Mouse (Mus musculus) heart, embryonic 11.5 days (tissue): ENCODE data around the gene Tctn3. TPM values are rescaled to one million over a fixed set of nuclear protein-coding genes. Genes with fewer than 3 reads are reported as not detected.
"Not testable (repeated sequence)": the region's sequence is repeated elsewhere in the genome, so short reads cannot be mapped to it uniquely, and the experiment has no call there.

Experiments
- ATAC-seq: fragments of 200-750 bp; cut with Nextera tagmentation; replicated peaks from 2 replicates; pipeline ENCODE4 v1.8.0; 2017; ENCODE audit warnings: moderate library complexity; ENCODE audit not compliant: insufficient number of reproducible peaks, low FRiP score, low TSS enrichment
- H3K27ac ChIP-seq: fragments of 300-500 bp; sonication (generic); 2 replicates; pipeline ENCODE4 v1.5.1; 2014; ENCODE audit warnings: mild to moderate bottlenecking, low read depth, low read length
- H3K27me3 ChIP-seq: fragments of 300-500 bp; sonication (generic); 2 replicates; pipeline ENCODE4 v1.6.1; 2014; ENCODE audit warnings: mild to moderate bottlenecking, low read length, mixed read lengths; ENCODE audit not compliant: control insufficient read depth, insufficient read depth
- H3K36me3 ChIP-seq: fragments of 300-500 bp; sonication (generic); 2 replicates; pipeline ENCODE4 v1.6.1; 2014; ENCODE audit warnings: mild to moderate bottlenecking, low read length, moderate library complexity, mixed read lengths; ENCODE audit not compliant: control insufficient read depth, insufficient read depth
- H3K4me1 ChIP-seq: fragments of 300-500 bp; sonication (generic); 2 replicates; pipeline ENCODE4 v1.6.1; 2014; ENCODE audit warnings: low read length; ENCODE audit not compliant: control insufficient read depth, insufficient read depth
- H3K4me2 ChIP-seq: fragments of 300-500 bp; sonication (generic); 2 replicates; pipeline ENCODE4 v1.6.1; 2014; ENCODE audit warnings: mild to moderate bottlenecking, moderate library complexity
- H3K4me3 ChIP-seq: fragments of 300-500 bp; sonication (generic); 2 replicates; pipeline ENCODE4 v1.5.1; 2014; ENCODE audit warnings: low read depth, low read length
- H3K9ac ChIP-seq: fragments of 300-500 bp; sonication (generic); 2 replicates; pipeline ENCODE4 v1.6.1; 2014; ENCODE audit warnings: mild to moderate bottlenecking, low read depth, low read length, moderate library complexity
- H3K9me3 ChIP-seq: fragments of 300-500 bp; sonication (generic); replicated peaks from 2 replicates; pipeline ENCODE4 v1.6.1; 2016; ENCODE audit warnings: low read length; ENCODE audit not compliant: control insufficient read depth
- WGBS: fragments of 180-500 bp; shearing (Covaris S2); extraction: QIAGEN DNeasy Blood & Tissue Kit; methylation state at CpG from one replicate; pipeline ENCODE4 v1.1.7; 2014; ENCODE audit not compliant: insufficient replicate concordance; 5-methylcytosine and 5-hydroxymethylcytosine counted together
- polyA plus RNA-seq: library from polyadenylated mRNA; unstranded; fragments of >200 nt; fragmentation: Nextera tagmentation; extraction: Ambion mirVana; gene quantifications from 2 replicates; pipeline ENCODE4 v1.2.1, GENCODE M21; 2014

The Tctn3 gene
- polyA plus RNA-seq, 1 experiment from 2014 or later: 7.6 TPM

- WGBS: 69% methylated on average over 7 of the region's 7 CpGs
- no peak overlapping the region for H3K4me3 ChIP-seq
- H3K4me2 ChIP-seq: no peak overlapping the region
- no peaks in the 10 kb centered on the region for H3K9me3 ChIP-seq
- no peak for ATAC-seq
- H3K27me3 ChIP-seq: peaks cover 3% of the 10 kb centered on the region; the same call in 1 of the 2 replicates
- H3K9ac ChIP-seq: no peak overlapping the region
- H3K36me3 ChIP-seq: no peaks in the 10 kb centered on the region
- H3K27ac ChIP-seq: no peak overlapping the region
- H3K4me1 ChIP-seq: peaks cover 4% of the 10 kb centered on the region; the same call in 1 of the 2 replicates
These were observed 2.8 kb upstream of the Tctn3 start for GRCm38 (mm10) chr19:40614811-40615210.

- Histone ChIP-seq H3K27ac (no peak overlapping the region), H3K4me2 (no peak overlapping the region), H3K27me3 (no peaks in the 10 kb centered on the region), H3K4me1 (peaks cover 4% of the 10 kb centered on the region; the same call in 1 of the 2 replicates), H3K9me3 (no peaks in the 10 kb centered on the region), H3K9ac (no peak overlapping the region), H3K4me3 (no peak overlapping the region), H3K36me3 (no peaks in the 10 kb centered on the region)
- WGBS: 68% methylated on average over 6 of the region's 6 CpGs
- no peak for ATAC-seq
These were observed 4.4 kb downstream of the Tctn3 start for GRCm38 (mm10) chr19:40607676-40608075.

- H3K36me3 ChIP-seq: no peaks in the 10 kb centered on the region
- ATAC-seq: no peak
- WGBS: 82% methylated on average over 9 of the region's 9 CpGs
- no peaks in the 10 kb centered on the region for H3K9me3 ChIP-seq
- no peaks in the 10 kb centered on the region for H3K27me3 ChIP-seq
- H3K4me2 ChIP-seq: no peak overlapping the region
- H3K4me3 ChIP-seq: no peak overlapping the region
- H3K9ac ChIP-seq: no peak overlapping the region
- H3K27ac ChIP-seq: no peak overlapping the region
- H3K4me1 ChIP-seq: no peaks in the 10 kb centered on the region
These were observed 6.8 kb downstream of the Tctn3 start for GRCm38 (mm10) chr19:40605189-40605588.

GRCm38 (mm10) chr19:40601870-40602269, 10.2 kb downstream of the Tctn3 start:
- no peaks in the 10 kb centered on the region for H3K36me3 ChIP-seq

GRCm38 (mm10) chr19:40600846-40601245, 11.2 kb downstream of the Tctn3 start:
- not testable (repeated sequence) for H3K36me3 ChIP-seq, H3K27ac ChIP-seq, H3K4me1 ChIP-seq, ATAC-seq, H3K9me3 ChIP-seq, H3K27me3 ChIP-seq, H3K4me3 ChIP-seq, H3K4me2 ChIP-seq, H3K9ac ChIP-seq
- WGBS: 88% methylated on average over 5 of the region's 5 CpGs

More at GRCm38 (mm10) chr19:40601870-40602269, 10.2 kb downstream of the Tctn3 start:
- Histone ChIP-seq H3K27me3 (no peaks in the 10 kb centered on the region), H3K4me2 (no peak overlapping the region), H3K27ac (no peak overlapping the region), H3K4me1 (no peaks in the 10 kb centered on the region), H3K9ac (no peak overlapping the region), H3K9me3 (no peaks in the 10 kb centered on the region), H3K4me3 (no peak overlapping the region)
- 74% methylated on average over 3 of the region's 3 CpGs for WGBS
- ATAC-seq: no peak

- 87% methylated on average over 8 of the region's 8 CpGs for WGBS
- Histone ChIP-seq H3K27me3 (no peaks in the 10 kb centered on the region), H3K27ac (no peak overlapping the region), H3K9me3 (no peaks in the 10 kb centered on the region), H3K4me3 (no peak overlapping the region), H3K36me3 (no peaks in the 10 kb centered on the region; the same call in 1 of the 2 replicates), H3K4me2 (no peak overlapping the region), H3K9ac (no peak overlapping the region), H3K4me1 (no peaks in the 10 kb centered on the region)
- ATAC-seq: no peak
These were observed 16.2 kb downstream of the Tctn3 start for GRCm38 (mm10) chr19:40595831-40596230.

GRCm38 (mm10) chr19:40595231-40595630, 16.8 kb downstream of the Tctn3 start:
- Histone ChIP-seq H3K27ac (no peak overlapping the region), H3K9me3 (no peaks in the 10 kb centered on the region), H3K9ac (no peak overlapping the region), H3K27me3 (no peaks in the 10 kb centered on the region), H3K4me1 (no peaks in the 10 kb centered on the region), H3K4me2 (no peak overlapping the region), H3K36me3 (no peaks in the 10 kb centered on the region; the same call in 1 of the 2 replicates), H3K4me3 (no peak overlapping the region)
- 75% methylated on average over 3 of the region's 3 CpGs for WGBS
- ATAC-seq: no peak

- H3K27ac ChIP-seq: 0 out of 2 replicates have a peak overlapping the region, but pooled peaks have one; percentile 54
- WGBS: under 1% methylated on average over 9 of the region's 10 CpGs
These were observed 22.5 kb downstream of the Tctn3 start for GRCm38 (mm10) chr19:40589530-40589880.

GRCm38 (mm10) chr19:40588847-40589529, 23.0 kb downstream of the Tctn3 start:
- Histone ChIP-seq H3K9me3 (no peaks in the 10 kb centered on the region), H3K27me3 (no peaks in the 10 kb centered on the region), H3K27ac (peak overlapping the region; percentile 57), H3K4me3 (peak overlapping the region; percentile 66), H3K4me1 (peaks cover 9% of the 10 kb centered on the region), H3K9ac (peak overlapping the region; percentile 68), H3K36me3 (no peaks in the 10 kb centered on the region; the same call in 1 of the 2 replicates), H3K4me2 (peak overlapping the region; percentile 85)
- 1% methylated on average over 18 of the region's 18 CpGs for WGBS
- peak; percentile 57 for ATAC-seq

More at GRCm38 (mm10) chr19:40589530-40589880, 22.5 kb downstream of the Tctn3 start:
- Histone ChIP-seq H3K36me3 (no peaks in the 10 kb centered on the region; the same call in 1 of the 2 replicates), H3K4me3 (peak overlapping the region; percentile 66), H3K27me3 (no peaks in the 10 kb centered on the region), H3K4me1 (peaks cover 9% of the 10 kb centered on the region), H3K4me2 (peak overlapping the region; percentile 85), H3K9ac (peak overlapping the region; percentile 68), H3K9me3 (no peaks in the 10 kb centered on the region)
- ATAC-seq: no peak
